Mouse (Mus musculus) layer of hippocampus, postnatal 25 days (tissue): Measurements from ENCODE around the gene 1110002E22Rik. TPM values are rescaled to one million over a fixed set of nuclear protein-coding genes. Genes with fewer than 3 reads are reported as not detected.

Experiments
- DNase-seq, 2 experiments: peaks; one replicate each; pipeline ENCODE4 v3.0.0; 2022; ENCODE audit warnings: mixed read lengths in 2 of 2, low spot score in 1 of 2; ENCODE audit errors: extremely low spot score in 1 of 2
- total RNA-seq, 2 experiments: library from RNA; stranded (reverse); gene quantifications; 2 replicates each; pipeline ENCODE4 v1.2.3; 2021

The 1110002E22Rik gene
- total RNA-seq: 1 to 10 TPM; 1.5 to 2.4 TPM

- DNase-seq: no peak
Measured at GRCm38 (mm10) chr3:138064732-138065645, at the start of gene 1110002E22Rik. Gene 1110002E22Rik (plus strand): TSS chr3:138065052.

GRCm38 (mm10) chr3:138016810-138017209 lies 48.0 kb upstream of the 1110002E22Rik start:
- DNase-seq: no peak

DNA sequence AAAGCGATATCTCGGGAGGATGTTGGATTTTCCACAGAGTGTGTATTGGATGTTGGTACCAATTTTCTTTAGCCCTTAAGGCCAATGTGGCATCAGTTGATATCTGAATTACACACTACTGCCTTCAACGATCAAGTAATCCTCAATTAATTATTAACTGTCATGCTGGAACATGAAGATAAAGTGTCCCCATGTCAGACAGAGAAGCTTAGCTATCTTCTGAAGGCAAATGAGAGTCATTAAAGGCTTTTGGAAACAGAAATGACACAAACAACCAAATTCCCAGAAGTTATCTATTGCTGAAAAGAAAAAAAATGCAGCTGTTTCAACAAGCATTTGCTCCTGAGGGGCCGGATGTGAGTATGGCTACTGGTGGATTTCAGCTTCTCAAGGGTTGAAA lies 42.8 kb upstream of the 1110002E22Rik start:
- no peak for DNase-seq

DNA sequence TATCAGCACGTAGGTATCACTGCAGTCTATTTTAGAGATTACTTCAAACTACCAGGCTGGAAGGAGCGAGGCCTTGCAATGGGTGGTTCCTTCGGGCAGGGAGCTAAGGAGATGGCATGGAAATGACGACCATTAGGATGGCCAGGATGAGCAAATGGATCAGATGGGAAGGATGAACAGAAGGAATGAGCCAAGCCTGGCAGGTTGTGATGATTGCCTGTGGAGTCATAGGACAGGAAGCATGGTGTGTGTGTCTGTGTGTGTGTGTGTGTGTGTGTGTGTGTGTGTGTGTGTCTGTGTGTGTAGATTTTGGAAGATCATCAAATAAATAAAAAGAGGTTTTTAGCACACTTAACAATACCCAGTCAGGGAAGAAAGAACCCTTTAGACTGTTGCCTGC lies 42.2 kb upstream of the 1110002E22Rik start:
- DNase-seq: no peak

- no peak for DNase-seq
Measured at GRCm38 (mm10) chr3:138026286-138026685, 38.6 kb upstream of the 1110002E22Rik start.

GRCm38 (mm10) chr3:138027575-138028362 lies 37.1 kb upstream of the 1110002E22Rik start:
- no peak for DNase-seq

DNA sequence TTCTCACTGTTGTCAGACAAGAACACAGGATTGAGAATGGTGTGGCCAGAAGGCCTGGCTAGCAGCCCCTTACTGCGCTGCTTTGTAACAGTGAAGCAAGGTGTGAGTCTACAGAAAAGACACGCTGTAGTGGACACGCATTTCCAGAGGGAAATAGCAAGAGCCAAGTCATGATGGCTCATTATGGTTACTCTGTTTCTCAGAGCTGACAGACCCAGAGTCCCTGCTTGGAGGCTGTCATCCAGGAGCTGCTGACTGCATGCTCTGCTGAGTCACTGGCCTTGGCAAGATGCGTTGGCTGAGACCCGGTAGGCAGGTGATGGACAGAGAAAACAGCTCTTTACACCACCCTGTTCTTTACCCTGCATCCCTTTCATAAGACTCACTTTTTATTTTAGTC lies 35.5 kb upstream of the 1110002E22Rik start:
- no peak for DNase-seq

DNA sequence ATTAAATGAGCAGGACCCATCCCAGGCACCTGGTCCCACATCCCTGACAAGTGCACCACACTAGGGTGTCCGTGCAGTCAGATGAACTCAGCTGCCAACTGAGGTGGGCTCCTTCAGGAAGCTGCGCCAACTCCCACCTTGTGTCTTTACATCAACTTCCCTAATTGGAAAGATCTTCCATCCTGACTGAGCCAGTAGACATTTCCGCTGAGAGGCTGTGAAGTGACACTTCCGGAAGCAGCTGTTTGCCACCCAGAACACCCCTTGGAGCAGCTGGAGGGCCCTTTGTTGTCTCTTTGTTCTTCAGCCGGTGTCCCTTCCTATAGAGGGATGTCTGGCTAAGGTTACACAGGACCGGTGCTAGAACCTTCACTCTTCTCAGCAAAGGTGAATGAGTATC lies 34.3 kb upstream of the 1110002E22Rik start:
- no peak for DNase-seq

DNA sequence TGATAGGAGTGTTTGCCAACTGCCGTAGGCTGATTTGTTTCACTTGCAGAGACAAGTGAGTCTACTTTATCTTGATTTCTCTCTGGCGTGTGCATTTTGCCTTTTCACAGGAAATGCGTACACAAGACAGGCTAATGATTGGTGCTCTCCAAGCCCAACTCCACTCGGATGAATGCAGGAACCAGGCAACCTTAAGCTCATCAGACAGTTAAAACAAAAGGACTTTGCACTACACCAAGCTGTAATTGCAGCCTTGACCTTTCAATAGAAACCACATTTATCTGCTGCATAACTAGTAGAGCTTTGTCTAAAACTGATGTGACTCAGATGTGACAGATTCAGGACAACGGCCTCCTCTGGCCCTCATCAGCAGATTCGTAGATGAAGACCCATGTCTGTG lies 30.9 kb upstream of the 1110002E22Rik start:
- DNase-seq: no peak

DNA sequence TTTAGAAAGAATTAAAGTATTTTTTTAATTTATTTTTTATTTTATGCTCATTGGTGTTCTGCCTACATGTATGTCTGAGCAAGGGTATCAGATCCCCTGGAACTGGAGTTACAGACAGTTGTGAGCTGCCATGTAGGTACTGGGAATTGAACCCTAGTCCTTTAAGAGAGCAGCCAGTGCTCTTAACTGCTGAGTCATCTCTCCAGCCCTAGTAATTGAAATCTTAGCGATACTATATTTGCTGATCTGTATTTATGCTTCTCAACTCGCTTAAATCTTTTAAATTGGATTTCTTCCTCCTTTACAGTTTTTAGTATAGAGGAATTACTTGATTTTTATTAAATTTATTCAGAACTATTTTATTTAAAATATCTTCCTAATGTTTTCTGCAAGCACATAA lies 23.9 kb upstream of the 1110002E22Rik start:
- no peak for DNase-seq

GRCm38 (mm10) chr3:138041591-138042301 lies 23.1 kb upstream of the 1110002E22Rik start:
- no peak for DNase-seq

DNA sequence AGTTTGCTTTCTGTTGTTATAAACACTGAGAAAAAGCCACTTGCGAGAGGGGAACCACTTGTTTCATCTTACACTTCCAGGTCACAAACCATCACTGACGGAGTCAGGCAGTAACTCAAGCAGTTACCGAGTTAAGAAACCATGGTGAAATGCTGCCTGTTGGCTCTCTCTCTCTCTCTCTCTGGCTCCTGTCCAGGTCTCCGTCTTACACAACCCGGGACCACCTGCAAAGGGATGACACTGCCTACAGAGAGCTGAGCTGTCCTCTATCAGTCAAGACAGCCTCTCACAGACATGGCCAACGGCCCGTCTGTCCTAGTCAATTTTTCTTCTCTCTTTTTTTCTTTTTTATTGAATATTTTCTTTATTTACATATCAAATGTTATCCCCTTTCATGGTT lies 21.5 kb upstream of the 1110002E22Rik start:
- DNase-seq: no peak

GRCm38 (mm10) chr3:138049555-138049954 lies 15.3 kb upstream of the 1110002E22Rik start:
- no peak for DNase-seq

DNA sequence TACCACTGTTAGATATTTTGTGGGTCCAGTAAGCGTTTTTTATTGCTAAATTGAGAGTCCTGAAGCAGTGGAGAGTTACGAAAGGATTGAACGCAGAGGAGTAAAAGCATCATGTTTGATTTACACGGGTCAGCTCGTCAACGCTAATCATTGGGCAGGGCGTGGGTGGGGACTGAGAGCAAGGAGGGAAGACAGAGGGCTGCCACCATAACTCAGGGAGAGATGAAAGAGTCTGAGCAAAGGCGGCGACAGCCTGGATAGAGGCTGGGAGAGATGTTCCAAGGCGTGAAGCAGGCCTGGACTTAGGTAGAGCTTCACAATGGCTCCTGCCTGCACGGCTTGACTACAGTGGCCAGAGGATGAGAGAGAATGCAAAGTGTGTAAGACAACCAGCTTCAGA lies 14.1 kb upstream of the 1110002E22Rik start:
- DNase-seq: no peak

DNA sequence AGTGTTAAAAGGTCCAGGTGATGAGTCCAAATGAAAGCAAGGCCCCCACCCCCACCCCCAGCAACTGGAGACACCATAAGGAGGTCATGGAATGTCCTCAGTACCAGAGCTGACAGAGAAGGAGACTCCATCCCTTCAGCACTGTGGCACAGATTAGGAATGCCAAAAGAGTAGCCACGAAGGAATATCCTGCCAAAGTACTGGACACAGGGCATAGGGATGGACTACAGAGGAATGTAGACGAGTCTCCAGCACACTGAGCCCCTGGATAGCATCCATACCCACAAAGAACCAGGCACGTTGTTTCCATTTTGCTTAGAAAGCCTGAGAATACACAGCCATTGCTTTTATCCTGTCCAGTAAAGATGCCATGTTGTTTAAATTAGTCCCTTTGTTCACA lies 13.4 kb upstream of the 1110002E22Rik start:
- no peak for DNase-seq

GRCm38 (mm10) chr3:138053969-138054368 lies 10.9 kb upstream of the 1110002E22Rik start:
- no peak for DNase-seq

GRCm38 (mm10) chr3:138056976-138057375 lies 7.9 kb upstream of the 1110002E22Rik start:
- no peak for DNase-seq

GRCm38 (mm10) chr3:138058226-138058625 lies 6.6 kb upstream of the 1110002E22Rik start:
- no peak for DNase-seq

DNA sequence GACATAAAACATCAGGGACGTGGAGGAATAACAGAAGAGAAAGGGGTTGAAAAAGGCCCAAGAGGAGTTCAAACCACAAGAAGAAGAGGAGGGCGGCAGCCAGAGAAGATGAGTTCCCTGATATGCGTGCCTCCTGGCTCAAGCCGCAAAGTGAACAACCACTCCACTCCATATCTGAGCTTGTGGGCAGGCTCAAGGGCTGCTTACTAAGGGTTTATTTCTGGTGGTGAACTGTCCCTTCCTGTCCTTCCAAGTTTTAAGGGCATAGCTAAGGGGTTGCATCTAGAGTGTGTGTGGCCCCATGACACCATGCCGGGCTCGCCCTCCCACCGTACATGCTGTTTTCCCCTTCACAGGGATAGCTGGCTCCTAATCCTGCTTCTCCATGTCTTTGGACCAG lies 4.4 kb upstream of the 1110002E22Rik start:
- no peak for DNase-seq

GRCm38 (mm10) chr3:138061205-138061911 lies 3.5 kb upstream of the 1110002E22Rik start:
- DNase-seq: no peak
